ENCODE assay signal across 8 mouse cellular contexts in genomic region chr2:118711038-118711494, GRCm38 (mm10). TPM values are rescaled to one million over a fixed set of nuclear protein-coding genes. Genes with fewer than 3 reads are reported as not detected.
DNase-seq lines count a peak whose midpoint lies in the region; ATAC-seq lines count a peak whose summit lies in the region.

No protein-coding gene starts in this region.

- peak; percentile 38 for ATAC-seq in granulocyte monocyte progenitor cell, adult 5-6 weeks (replicated peaks; ENCODE audit: poor library complexity, severe bottlenecking)
- no peak for ATAC-seq in erythroid progenitor cell, adult 5-6 weeks (replicated peaks; ENCODE audit: low FRiP score, poor library complexity, severe bottlenecking)

- peak; percentile 47 to 65 for DNase-seq in layer of hippocampus, postnatal 10 days (ENCODE audit: low spot score in 2 of 2)
- DNase-seq in layer of hippocampus, postnatal 14 days (ENCODE audit: low spot score in 2 of 2), result no peak
- peak; percentile 58 to 63 for DNase-seq in left cerebral cortex, postnatal 25 days (ENCODE audit: low spot score in 2 of 2)
- DNase-seq in midbrain, embryonic 10.5 days (ENCODE audit: low spot score), result peak; percentile 71
- DNase-seq in testis, postnatal 10 days (ENCODE audit: low spot score), result peak; percentile 77

- H3K27me3 ChIP-seq in midbrain, embryonic 10.5 days (ENCODE audit: low read depth, poor library complexity, severe bottlenecking), result peaks cover 90% of the 10 kb centered on the region

- H3K27ac ChIP-seq in brown adipose tissue, adult 24 weeks (replicated peaks; ENCODE audit: low read depth, low read length), result no peak overlapping the region
- peak overlapping the region; percentile 65; the same call in 1 of the 2 replicates for H3K27ac ChIP-seq in midbrain, embryonic 10.5 days (replicated peaks)

- H3K9me3 ChIP-seq in midbrain, embryonic 10.5 days (replicated peaks), result no peaks in the 10 kb centered on the region

- under 1% methylated on average over 36 of the region's 36 CpGs for WGBS in midbrain, embryonic 10.5 days

- H3K4me3 ChIP-seq in brown adipose tissue, adult 24 weeks (ENCODE audit: insufficient read depth, low read depth, low read length), result peak overlapping the region; percentile 21
- peak overlapping the region; percentile 57 for H3K4me3 ChIP-seq in midbrain, embryonic 10.5 days

- no peaks in the 10 kb centered on the region for H3K36me3 ChIP-seq in midbrain, embryonic 10.5 days

- intact Hi-C loops in left cerebral cortex, postnatal 25 days (cut with DNase I), result no loop called here

- H3K4me1 ChIP-seq in brown adipose tissue, adult 24 weeks (ENCODE audit: control insufficient read depth, insufficient read depth, insufficient read length, low read length), result peaks cover 5% of the 10 kb centered on the region; the same call in 1 of the 2 replicates
- peaks cover 55% of the 10 kb centered on the region for H3K4me1 ChIP-seq in midbrain, embryonic 10.5 days

RNA-seq across cellular contexts. Expression of gene Ankrd63, which starts 7.3 kb away (rescaled TPM):
- total RNA-seq in layer of hippocampus, postnatal 10 days (2021), result 1 to 10 TPM; 3.0 to 3.8 TPM
- total RNA-seq in layer of hippocampus, postnatal 14 days (2021), result 1 to 10 TPM; 9.4 to 10.0 TPM
- polyA plus RNA-seq in brown adipose tissue, adult 24 weeks (2012; ENCODE audit: insufficient read depth, insufficient read length, missing spikeins), result not detected in 2 replicates
- 0.77 and 1.0 TPM in 2 replicates for total RNA-seq in granulocyte monocyte progenitor cell, adult 5-6 weeks (2014; fragmentation: Nextera tagmentation)
- 0.62 and 0.69 TPM in 2 replicates for total RNA-seq in granulocyte monocyte progenitor cell, adult 5-6 weeks (2017)
- 10 to 100 TPM; 22.4 to 34.4 TPM for total RNA-seq in left cerebral cortex, postnatal 25 days (2021)
- not detected in 2 replicates for polyA plus RNA-seq in midbrain, embryonic 10.5 days (2016; fragmentation: Nextera tagmentation; extraction: Ambion mirVana)
- not detected in 2 replicates for total RNA-seq in erythroid progenitor cell, adult 5-6 weeks (2015; ENCODE audit: low replicate concordance)
- total RNA-seq in erythroid progenitor cell, adult 5-6 weeks (2017; ENCODE audit: low replicate concordance), result not detected in 2 replicates

RNA-seq across cellular contexts. Expression of gene Plcb2, which starts 17.2 kb away (rescaled TPM):
- 1 to 10 TPM; 2.1 to 2.9 TPM for total RNA-seq in layer of hippocampus, postnatal 10 days (2021)
- 1 to 10 TPM; 2.1 to 2.7 TPM for total RNA-seq in layer of hippocampus, postnatal 14 days (2021)
- 0.67 and 0.71 TPM in 2 replicates for polyA plus RNA-seq in brown adipose tissue, adult 24 weeks (2012; ENCODE audit: insufficient read depth, insufficient read length, missing spikeins)
- 99.1 and 108 TPM in 2 replicates for total RNA-seq in granulocyte monocyte progenitor cell, adult 5-6 weeks (2014; fragmentation: Nextera tagmentation)
- 54.3 and 70.7 TPM in 2 replicates for total RNA-seq in granulocyte monocyte progenitor cell, adult 5-6 weeks (2017)
- total RNA-seq in left cerebral cortex, postnatal 25 days (2021), result 1 to 10 TPM; 2.1 to 2.6 TPM
- 0.09 and 0.34 TPM in 2 replicates for polyA plus RNA-seq in midbrain, embryonic 10.5 days (2016; fragmentation: Nextera tagmentation; extraction: Ambion mirVana)
- total RNA-seq in erythroid progenitor cell, adult 5-6 weeks (2015; ENCODE audit: low replicate concordance), result 14.3 and 18.4 TPM in 2 replicates
- total RNA-seq in erythroid progenitor cell, adult 5-6 weeks (2017; ENCODE audit: low replicate concordance), result 9.8 and 12.3 TPM in 2 replicates

RNA-seq across cellular contexts. Expression of gene Inafm2, which starts 34.5 kb away (rescaled TPM):
- total RNA-seq in layer of hippocampus, postnatal 10 days (2021), result 10 to 100 TPM; 31.7 to 33.4 TPM
- 10 to 100 TPM; 38.8 to 39.7 TPM for total RNA-seq in layer of hippocampus, postnatal 14 days (2021)
- 41.7 and 48.7 TPM in 2 replicates for polyA plus RNA-seq in brown adipose tissue, adult 24 weeks (2012; ENCODE audit: insufficient read depth, insufficient read length, missing spikeins)
- total RNA-seq in granulocyte monocyte progenitor cell, adult 5-6 weeks (2014; fragmentation: Nextera tagmentation), result 27.9 and 30.3 TPM in 2 replicates
- total RNA-seq in granulocyte monocyte progenitor cell, adult 5-6 weeks (2017), result 15.0 and 24.8 TPM in 2 replicates
- total RNA-seq in left cerebral cortex, postnatal 25 days (2021), result 10 to 100 TPM; 38.3 to 39.7 TPM
- polyA plus RNA-seq in midbrain, embryonic 10.5 days (2016; fragmentation: Nextera tagmentation; extraction: Ambion mirVana), result 24.2 and 24.6 TPM in 2 replicates
- total RNA-seq in erythroid progenitor cell, adult 5-6 weeks (2015; ENCODE audit: low replicate concordance), result 5.0 and 8.4 TPM in 2 replicates
- 1.3 and 3.6 TPM in 2 replicates for total RNA-seq in erythroid progenitor cell, adult 5-6 weeks (2017; ENCODE audit: low replicate concordance)

RNA-seq across cellular contexts. Expression of gene Pak6, which starts 48.0 kb away (rescaled TPM):
- 100 to 1,000 TPM; 109 to 120 TPM for total RNA-seq in layer of hippocampus, postnatal 10 days (2021)
- total RNA-seq in layer of hippocampus, postnatal 14 days (2021), result 10 to 100 TPM; 67.8 to 75.1 TPM
- polyA plus RNA-seq in brown adipose tissue, adult 24 weeks (2012; ENCODE audit: insufficient read depth, insufficient read length, missing spikeins), result not detected in 2 replicates
- 0.32 TPM in 1 of 2 replicates, not detected in the other for total RNA-seq in granulocyte monocyte progenitor cell, adult 5-6 weeks (2014; fragmentation: Nextera tagmentation)
- total RNA-seq in granulocyte monocyte progenitor cell, adult 5-6 weeks (2017), result 0.05 TPM in 1 of 2 replicates, not detected in the other
- 100 to 1,000 TPM in 1 of 2 experiments, 10 to 100 TPM in 1; 92.1 to 103 TPM for total RNA-seq in left cerebral cortex, postnatal 25 days (2021)
- polyA plus RNA-seq in midbrain, embryonic 10.5 days (2016; fragmentation: Nextera tagmentation; extraction: Ambion mirVana), result 0.26 and 0.99 TPM in 2 replicates
- not detected in 2 replicates for total RNA-seq in erythroid progenitor cell, adult 5-6 weeks (2015; ENCODE audit: low replicate concordance)
- total RNA-seq in erythroid progenitor cell, adult 5-6 weeks (2017; ENCODE audit: low replicate concordance), result 0.15 and 0.39 TPM in 2 replicates

RNA-seq across cellular contexts. Expression of gene Ccdc9b, which starts 51.4 kb away (rescaled TPM):
- total RNA-seq in layer of hippocampus, postnatal 10 days (2021), result 1 to 10 TPM; 2.4 to 2.6 TPM
- total RNA-seq in layer of hippocampus, postnatal 14 days (2021), result 1 to 10 TPM; 3.5 to 4.2 TPM
- 4.0 and 4.8 TPM in 2 replicates for polyA plus RNA-seq in brown adipose tissue, adult 24 weeks (2012; ENCODE audit: insufficient read depth, insufficient read length, missing spikeins)
- 0.92 and 2.3 TPM in 2 replicates for total RNA-seq in granulocyte monocyte progenitor cell, adult 5-6 weeks (2014; fragmentation: Nextera tagmentation)
- total RNA-seq in granulocyte monocyte progenitor cell, adult 5-6 weeks (2017), result 0.26 and 0.82 TPM in 2 replicates
- 1 to 10 TPM; 3.7 to 3.8 TPM for total RNA-seq in left cerebral cortex, postnatal 25 days (2021)
- polyA plus RNA-seq in midbrain, embryonic 10.5 days (2016; fragmentation: Nextera tagmentation; extraction: Ambion mirVana), result 0.42 and 1.1 TPM in 2 replicates
- 2.1 TPM in 1 of 2 replicates, not detected in the other for total RNA-seq in erythroid progenitor cell, adult 5-6 weeks (2015; ENCODE audit: low replicate concordance)
- total RNA-seq in erythroid progenitor cell, adult 5-6 weeks (2017; ENCODE audit: low replicate concordance), result 0.30 and 0.51 TPM in 2 replicates

Comparison
In these comparisons a context has a peak if more than half of its experiments do, and no peak if none do; other contexts are left out.
1. DNase-seq: peak in layer of hippocampus, postnatal 10 days (2 of 2), left cerebral cortex, postnatal 25 days (2 of 2), midbrain, embryonic 10.5 days (single experiment) and testis, postnatal 10 days (single experiment); none in layer of hippocampus, postnatal 14 days (0 of 2).